ENCODE assay signal across 7 mouse cellular contexts in genomic region chr13:8870510-8871313, GRCm38 (mm10). TPM values are rescaled to one million over a fixed set of nuclear protein-coding genes. Genes with fewer than 3 reads are reported as not detected.
A peak's percentile ranks its signal among the peaks of the same experiment; 100 is the strongest.
DNase-seq lines count a peak whose midpoint lies in the region; ATAC-seq lines count a peak whose summit lies in the region.

No protein-coding gene starts in this region.

- intact Hi-C loops in left cerebral cortex, postnatal 25 days (cut with DNase I): loop anchor here (1.0 kb wide), 1 partner anchor 15 kb away; the partner anchor contains the start of gene Idi1

- H3K4me2 ChIP-seq in intestine, embryonic 15.5 days (replicated peaks): peak overlapping the region; percentile 78

- H3K27me3 ChIP-seq in intestine, embryonic 15.5 days (replicated peaks): no peaks in the 10 kb centered on the region
- no peaks in the 10 kb centered on the region for H3K27me3 ChIP-seq in midbrain, embryonic 10.5 days (ENCODE audit: low read depth, poor library complexity, severe bottlenecking)

- peak overlapping the region; percentile 72 for H3K9ac ChIP-seq in intestine, embryonic 15.5 days

- peak overlapping the region; percentile 78 for H3K4me3 ChIP-seq in intestine, embryonic 15.5 days (replicated peaks)
- peak overlapping the region; percentile 78 for H3K4me3 ChIP-seq in midbrain, embryonic 10.5 days

- peak overlapping the region; percentile 99 for H3K27ac ChIP-seq in intestine, embryonic 15.5 days
- H3K27ac ChIP-seq in midbrain, embryonic 10.5 days (replicated peaks): peak overlapping the region; percentile 92

- peaks cover 4% of the 10 kb centered on the region; the same call in 1 of the 2 replicates for H3K4me1 ChIP-seq in intestine, embryonic 15.5 days (replicated peaks)
- H3K4me1 ChIP-seq in midbrain, embryonic 10.5 days: peaks cover 19% of the 10 kb centered on the region

- peak; percentile 93 to 98 for DNase-seq in adrenal gland, adult (ENCODE audit: inconsistent age in 2 of 2, low spot score in 1 of 2)
- peak; percentile 94 for DNase-seq in embryo, embryonic 10.5 days (ENCODE audit: low spot score)
- peak; percentile 87 for DNase-seq in gastrocnemius, postnatal 25 days
- peak; percentile 89 to 95 for DNase-seq in left cerebral cortex, postnatal 25 days (ENCODE audit: low spot score in 2 of 2)
- peak; percentile 89 for DNase-seq in midbrain, embryonic 10.5 days (ENCODE audit: low spot score)
- DNase-seq in right cerebral cortex, postnatal 4 days: peak; percentile 88

- H3K9me3 ChIP-seq in intestine, embryonic 15.5 days: no peaks in the 10 kb centered on the region
- H3K9me3 ChIP-seq in midbrain, embryonic 10.5 days (replicated peaks): no peaks in the 10 kb centered on the region

- under 1% methylated on average over 57 of the region's 57 CpGs for WGBS in intestine, embryonic 15.5 days
- WGBS in midbrain, embryonic 10.5 days: under 1% methylated on average over 57 of the region's 57 CpGs

- H3K36me3 ChIP-seq in intestine, embryonic 15.5 days: no peaks in the 10 kb centered on the region
- peaks cover 18% of the 10 kb centered on the region for H3K36me3 ChIP-seq in midbrain, embryonic 10.5 days

- ATAC-seq in intestine, embryonic 15.5 days: peak; percentile 96

RNA-seq across cellular contexts. Expression of gene Wdr37, which starts 1.0 kb away (rescaled TPM):
- total RNA-seq in gastrocnemius, postnatal 25 days (2021): 10 to 100 TPM; 24.7 to 33.0 TPM
- 14.0 and 16.6 TPM in 2 replicates for polyA plus RNA-seq in intestine, embryonic 15.5 days (2015; fragmentation: Nextera tagmentation; extraction: Ambion mirVana)
- 100 to 1,000 TPM in 1 of 2 experiments, 10 to 100 TPM in 1; 97.1 to 102 TPM for total RNA-seq in left cerebral cortex, postnatal 25 days (2021)
- polyA plus RNA-seq in midbrain, embryonic 10.5 days (2016; fragmentation: Nextera tagmentation; extraction: Ambion mirVana): 34.2 and 41.7 TPM in 2 replicates

RNA-seq across cellular contexts. Expression of gene Idi1, which starts 14.6 kb away (rescaled TPM):
- 1 to 10 TPM; 4.5 to 5.3 TPM for total RNA-seq in gastrocnemius, postnatal 25 days (2021)
- polyA plus RNA-seq in intestine, embryonic 15.5 days (2015; fragmentation: Nextera tagmentation; extraction: Ambion mirVana): 126 and 131 TPM in 2 replicates
- total RNA-seq in left cerebral cortex, postnatal 25 days (2021): 10 to 100 TPM; 41.2 to 41.3 TPM
- polyA plus RNA-seq in midbrain, embryonic 10.5 days (2016; fragmentation: Nextera tagmentation; extraction: Ambion mirVana): 173 and 176 TPM in 2 replicates

Comparison
In these comparisons a context has a peak if more than half of its experiments do, and no peak if none do; other contexts are left out.
1. Peak in every context shown above with its lines: DNase-seq, ATAC-seq, H3K4me3 ChIP-seq and H3K27ac ChIP-seq.
2. RNA of gene Idi1, which starts 14.6 kb away (total RNA-seq): 41.2 to 41.3 TPM in left cerebral cortex, postnatal 25 days; 4.5 to 5.3 TPM in gastrocnemius, postnatal 25 days; every median in the first group is over 4 times any median in the second.